Mouse (Mus musculus) bone marrow, adult 2 months (tissue): ENCODE measurements at regions not wholly inside any gene's neighbourhood (a gene's known extent, or its start where the extent isn't known, plus 50 kb on each side); places are given as distances from the start of the nearest gene placed in this dataset.

Experiments
- CTCF ChIP-seq: fragments of 200-500 bp; IDR thresholded peaks from 2 replicates; pipeline ENCODE4 v1.5.1; 2011; ENCODE audit warnings: low read length, control low read depth; ENCODE audit not compliant: control insufficient read depth, insufficient read depth
- POLR2A ChIP-seq: fragments of 200-500 bp; IDR thresholded peaks from 2 replicates; pipeline ENCODE4 v1.6.1; 2011; ENCODE audit warnings: low read depth, mild to moderate bottlenecking, control low read depth, low read length, borderline replicate concordance; ENCODE audit not compliant: control insufficient read depth

GRCm38 (mm10) chr8:92174106-92174505, 183.3 kb upstream of the Irx5 start:
- TF ChIP-seq POLR2A, result no peak
- no peak for TF ChIP-seq CTCF
